Mouse (Mus musculus) heart, adult 2 months (tissue): ENCODE results near the gene Wwc1. TPM values are rescaled to one million over a fixed set of nuclear protein-coding genes. Genes with fewer than 3 reads are reported as not detected.

Experiments
- DNase-seq, 2 experiments: peaks; one replicate each; pipeline ENCODE4 v3.0.0; 2021
- H3K27ac ChIP-seq: fragments of 200-600 bp; 2 replicates; pipeline ENCODE4 v1.8.1; 2022
- H3K27me3 ChIP-seq: fragments of 200-500 bp; 2 replicates; pipeline ENCODE4 v1.6.1; 2012; ENCODE audit warnings: mild to moderate bottlenecking, low read length, inconsistent platforms, mixed read lengths; ENCODE audit not compliant: control insufficient read depth, insufficient read depth
- H3K36me3 ChIP-seq: fragments of 200-500 bp; 2 replicates; pipeline ENCODE4 v1.6.1; 2012; ENCODE audit warnings: low read length, inconsistent platforms; ENCODE audit not compliant: control insufficient read depth, insufficient read depth
- H3K4me1 ChIP-seq: fragments of 200-500 bp; 2 replicates; pipeline ENCODE4 v1.6.1; 2011; ENCODE audit warnings: low read length; ENCODE audit not compliant: control insufficient read depth, insufficient read depth
- H3K4me3 ChIP-seq: fragments of 200-600 bp; 2 replicates; pipeline ENCODE4 v1.8.1; 2022
- H3K79me2 ChIP-seq: fragments of 200-500 bp; replicated peaks from 2 replicates; pipeline ENCODE4 v1.6.1; 2012; ENCODE audit warnings: mild to moderate bottlenecking, inconsistent platforms, low read length, moderate library complexity, mixed read lengths; ENCODE audit not compliant: control insufficient read depth, insufficient read depth
- H3K9ac ChIP-seq: fragments of 200-500 bp; 2 replicates; pipeline ENCODE4 v1.6.1; 2012; ENCODE audit warnings: low read depth, mild to moderate bottlenecking, control low read depth, inconsistent platforms, low read length, mixed read lengths
- CTCF ChIP-seq: fragments of 200-600 bp; IDR thresholded peaks from 2 replicates; pipeline ENCODE4 v1.8.1; 2022; ENCODE audit warnings: antibody characterized with exemption, mild to moderate bottlenecking, moderate library complexity
- EP300 ChIP-seq: fragments of 200-500 bp; IDR thresholded peaks from 2 replicates; pipeline ENCODE4 v1.6.1; 2011; ENCODE audit warnings: low read depth, low read length, control low read depth; ENCODE audit not compliant: insufficient read depth
- POLR2A ChIP-seq: fragments of 200-500 bp; IDR thresholded peaks from 2 replicates; pipeline ENCODE4 v1.6.1; 2011; ENCODE audit warnings: mild to moderate bottlenecking, low read depth, low read length, control low read depth; ENCODE audit not compliant: insufficient read depth
- WGBS: fragments of 180-500 bp; shearing (Covaris S2); methylation state at CpG from one replicate; pipeline ENCODE4 v1.1.7; 2018; 5-methylcytosine and 5-hydroxymethylcytosine counted together
- intact Hi-C: fragments of 180-260 bp; cut with DNase I; formaldehyde crosslinking; loops from one replicate; pipeline ENCODE4 v1.15.1; 2025
- polyA plus RNA-seq: library from polyadenylated mRNA; depleted of rRNA; stranded (reverse); fragments of >200 nt; gene quantifications from 2 replicates; pipeline ENCODE4 v1.2.3, GENCODE M21; 2012
- total RNA-seq, 2 experiments: library from RNA; stranded (reverse); gene quantifications; 2 replicates each; pipeline ENCODE4 v1.2.3; 2021

Gene Wwc1
- total and polyA plus RNA-seq, 3 experiments, result 0.84 to 2.1 (median 1.1) TPM

GRCm38 (mm10) chr11:35877651-35878558, 102.4 kb downstream of the Wwc1 start:
- H3K9ac ChIP-seq, result no peak overlapping the region
- TF ChIP-seq POLR2A (no peak), CTCF (no peak), EP300 (no peak)
- H3K79me2 ChIP-seq, result no peaks in the 10 kb centered on the region
- no peak overlapping the region for H3K27ac ChIP-seq
- DNase-seq, result no peak
- H3K4me1 ChIP-seq, result no peaks in the 10 kb centered on the region; the same call in 1 of the 2 replicates
- 50% methylated on average over 14 of the region's 14 CpGs for WGBS
- H3K4me3 ChIP-seq, result no peak overlapping the region
- intact Hi-C loops, result no loop called here
- no peaks in the 10 kb centered on the region for H3K27me3 ChIP-seq
- no peaks in the 10 kb centered on the region for H3K36me3 ChIP-seq

- Histone ChIP-seq H3K4me1 (no peaks in the 10 kb centered on the region; the same call in 1 of the 2 replicates), H3K27me3 (no peaks in the 10 kb centered on the region), H3K27ac (no peak overlapping the region), H3K4me3 (no peak overlapping the region), H3K36me3 (no peaks in the 10 kb centered on the region), H3K79me2 (no peaks in the 10 kb centered on the region), H3K9ac (no peak overlapping the region)
- DNase-seq, result no peak
- 23% methylated on average over 21 of the region's 21 CpGs for WGBS
- TF ChIP-seq EP300 (no peak), POLR2A (no peak), CTCF (no peak)
- intact Hi-C loops, result no loop called here
Observed at GRCm38 (mm10) chr11:35873624-35874244, 106.6 kb downstream of the Wwc1 start.

- no peak for DNase-seq
- Histone ChIP-seq H3K4me1 (no peaks in the 10 kb centered on the region), H3K36me3 (no peaks in the 10 kb centered on the region), H3K27me3 (no peaks in the 10 kb centered on the region), H3K79me2 (no peaks in the 10 kb centered on the region), H3K27ac (no peak overlapping the region), H3K9ac (no peak overlapping the region), H3K4me3 (no peak overlapping the region)
- intact Hi-C loops, result no loop called here
- WGBS, result 72% methylated on average over 9 of the region's 9 CpGs
- TF ChIP-seq CTCF (no peak), POLR2A (no peak), EP300 (no peak)
Observed at GRCm38 (mm10) chr11:35870961-35871360, 109.4 kb downstream of the Wwc1 start.

GRCm38 (mm10) chr11:35866140-35866539, 114.2 kb downstream of the Wwc1 start:
- intact Hi-C loops, result no loop called here
- Histone ChIP-seq H3K36me3 (no peaks in the 10 kb centered on the region), H3K9ac (no peak overlapping the region), H3K79me2 (no peaks in the 10 kb centered on the region), H3K4me1 (no peaks in the 10 kb centered on the region), H3K4me3 (no peak overlapping the region), H3K27me3 (no peaks in the 10 kb centered on the region; the same call in 1 of the 2 replicates), H3K27ac (no peak overlapping the region)
- TF ChIP-seq EP300 (no peak), CTCF (no peak), POLR2A (no peak)
- DNase-seq, result no peak
- 38% methylated on average over 7 of the region's 7 CpGs for WGBS

- no peak for TF ChIP-seq CTCF
- Histone ChIP-seq H3K4me1 (no peaks in the 10 kb centered on the region), H3K27me3 (no peaks in the 10 kb centered on the region; the same call in 1 of the 2 replicates), H3K9ac (no peak overlapping the region), H3K36me3 (no peaks in the 10 kb centered on the region), H3K4me3 (no peak overlapping the region), H3K27ac (no peak overlapping the region), H3K79me2 (no peaks in the 10 kb centered on the region)
- DNase-seq, result no peak
- WGBS, result 57% methylated on average over 9 of the region's 9 CpGs
- intact Hi-C loops, result no loop called here
Observed at GRCm38 (mm10) chr11:35864981-35865604, 115.2 kb downstream of the Wwc1 start.
